Mouse (Mus musculus): ENCODE data around the gene Atp13a2. TPM values are rescaled to one million over a fixed set of nuclear protein-coding genes. Genes with fewer than 3 reads are reported as not detected.

Gene Atp13a2
- polyA plus RNA-seq, 2 experiments = 43.7 to 74.6 TPM

GRCm38 (mm10) chr4:141010941-141011429 is 24.3 kb downstream of the Atp13a2 start:
- Histone ChIP-seq H3K4me2 (replicated peaks; ENCODE audit: low read depth, low read length, severe bottlenecking) (peak overlapping the region; percentile 88), H3K27ac (replicated peaks; ENCODE audit: low read depth, low read length) (peak overlapping the region; percentile 94), H3K27me3 (ENCODE audit: control insufficient read depth, insufficient read depth, low read length) (no peaks in the 10 kb centered on the region), H3K4me3 (replicated peaks; ENCODE audit: low read length) (peak overlapping the region; percentile 75), H3K36me3 (ENCODE audit: control insufficient read depth, insufficient read depth, low read length) (peaks cover 49% of the 10 kb centered on the region), H3K4me1 (ENCODE audit: control insufficient read depth, insufficient read depth, low read length) (peaks cover 18% of the 10 kb centered on the region), H3K9me3 (ENCODE audit: control insufficient read depth, low read length) (no peaks in the 10 kb centered on the region), H3K9ac (ENCODE audit: low read depth, low read length, severe bottlenecking) (peak overlapping the region; percentile 92)
- TF ChIP-seq POLR2A (IDR thresholded peaks at IDR 0.05; ENCODE audit: borderline replicate concordance, extremely low read depth, insufficient read depth, insufficient read length) = no peak
- ATAC-seq (ENCODE audit: low FRiP score, low read depth) (peak; percentile 41; the same call in 1 of the 2 replicates), DNase-seq (ENCODE audit: low spot score) (peak; percentile 69)
- 4% methylated on average over 16 of the region's 17 CpGs for WGBS

DNA sequence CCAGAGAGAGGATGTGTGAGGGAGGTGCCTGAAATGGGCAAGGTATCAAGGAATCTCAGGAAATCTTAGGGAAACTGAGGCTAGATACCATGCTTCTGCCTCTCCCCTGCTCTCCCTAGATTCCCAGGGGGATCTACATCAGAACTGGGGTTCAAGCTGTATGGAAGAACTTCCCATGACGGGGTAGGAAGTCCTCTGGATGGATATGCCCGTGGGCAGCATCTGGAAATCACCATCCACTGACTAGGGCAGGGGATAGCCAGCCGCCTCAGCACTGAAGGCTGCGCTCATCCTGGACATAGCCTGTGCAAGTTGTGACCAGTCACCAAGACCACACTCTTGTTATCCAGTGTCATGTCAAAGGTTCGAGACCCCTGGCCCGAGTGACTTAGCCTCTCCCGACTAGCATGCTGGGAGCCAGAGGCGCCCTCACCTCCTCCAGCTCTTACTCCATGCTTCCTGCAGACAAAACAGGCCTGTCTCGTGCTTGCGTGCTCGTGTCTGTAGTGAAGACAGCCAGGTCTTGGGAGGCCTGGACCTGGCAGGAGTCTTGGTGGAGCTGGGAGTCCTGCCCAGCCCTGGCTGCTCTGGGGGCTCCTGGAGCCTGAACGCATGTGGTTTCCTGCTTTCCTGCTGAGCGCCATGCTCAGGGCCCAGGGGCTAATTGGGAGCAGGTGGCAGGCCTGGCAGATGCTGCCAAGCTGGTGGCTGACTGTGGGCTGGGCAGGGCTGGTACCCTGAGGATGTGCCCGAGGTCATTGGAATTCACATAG is 25.1 kb downstream of the Atp13a2 start:
- Histone ChIP-seq H3K4me1 (ENCODE audit: control insufficient read depth, insufficient read depth, low read length) (peaks cover 18% of the 10 kb centered on the region), H3K27ac (replicated peaks; ENCODE audit: low read depth, low read length) (peak overlapping the region; percentile 94), H3K9me3 (ENCODE audit: control insufficient read depth, low read length) (no peaks in the 10 kb centered on the region), H3K4me3 (replicated peaks; ENCODE audit: low read length) (peak overlapping the region; percentile 75), H3K4me2 (replicated peaks; ENCODE audit: low read depth, low read length, severe bottlenecking) (peak overlapping the region; percentile 88), H3K9ac (ENCODE audit: low read depth, low read length, severe bottlenecking) (peak overlapping the region; percentile 92), H3K36me3 (ENCODE audit: control insufficient read depth, insufficient read depth, low read length) (peaks cover 46% of the 10 kb centered on the region), H3K27me3 (ENCODE audit: control insufficient read depth, insufficient read depth, low read length) (no peaks in the 10 kb centered on the region)
- no peak for TF ChIP-seq POLR2A (IDR thresholded peaks at IDR 0.05; ENCODE audit: borderline replicate concordance, extremely low read depth, insufficient read depth, insufficient read length)
- 23% methylated on average over 14 of the region's 14 CpGs for WGBS
- DNase-seq (ENCODE audit: low spot score) = peak; percentile 45
- peak; percentile 19; the same call in 1 of the 2 replicates for ATAC-seq (ENCODE audit: low FRiP score, low read depth)

GRCm38 (mm10) chr4:141012558-141012957 is 25.9 kb downstream of the Atp13a2 start:
- Histone ChIP-seq H3K27ac (replicated peaks; ENCODE audit: low read depth, low read length) (peak overlapping the region; percentile 94), H3K9me3 (ENCODE audit: control insufficient read depth, low read length) (no peaks in the 10 kb centered on the region), H3K4me2 (replicated peaks; ENCODE audit: low read depth, low read length, severe bottlenecking) (peak overlapping the region; percentile 88), H3K36me3 (ENCODE audit: control insufficient read depth, insufficient read depth, low read length) (peaks cover 46% of the 10 kb centered on the region), H3K9ac (ENCODE audit: low read depth, low read length, severe bottlenecking) (no peak overlapping the region), H3K4me3 (replicated peaks; ENCODE audit: low read length) (peak overlapping the region; percentile 75), H3K27me3 (ENCODE audit: control insufficient read depth, insufficient read depth, low read length) (no peaks in the 10 kb centered on the region), H3K4me1 (ENCODE audit: control insufficient read depth, insufficient read depth, low read length) (peaks cover 18% of the 10 kb centered on the region)
- DNase-seq (ENCODE audit: low spot score) = no peak
- no peak for ATAC-seq (ENCODE audit: low FRiP score, low read depth)
- no peak for TF ChIP-seq POLR2A (IDR thresholded peaks at IDR 0.05; ENCODE audit: borderline replicate concordance, extremely low read depth, insufficient read depth, insufficient read length)
- 61% methylated on average over 10 of the region's 10 CpGs for WGBS

DNA sequence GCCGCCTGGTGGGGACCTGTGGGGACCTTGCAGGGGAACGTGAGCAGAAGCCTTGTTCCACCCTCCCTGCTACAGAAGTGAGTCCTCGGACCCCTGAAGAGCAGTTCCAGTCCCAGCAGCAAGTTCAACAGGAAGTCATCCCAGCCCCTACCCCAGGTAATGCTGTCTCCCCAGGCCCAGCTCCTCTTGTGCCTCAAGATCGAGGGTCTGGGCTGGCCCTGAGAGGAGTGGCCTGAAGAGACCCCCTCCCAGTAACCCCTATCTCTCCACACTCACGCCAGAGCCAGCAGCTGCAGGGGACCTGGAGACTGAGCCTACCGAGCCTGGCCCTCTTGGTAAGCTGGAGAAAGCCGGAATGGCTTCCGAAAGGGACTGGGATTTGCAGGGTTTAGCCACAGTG is 27.4 kb downstream of the Atp13a2 start:
- no peaks in the 10 kb centered on the region for H3K9me3 ChIP-seq (ENCODE audit: control insufficient read depth, low read length)
- DNase-seq (ENCODE audit: low spot score) (no peak), ATAC-seq (ENCODE audit: low FRiP score, low read depth) (no peak)
- no peak overlapping the region for H3K9ac ChIP-seq (ENCODE audit: low read depth, low read length, severe bottlenecking)
- no peak for TF ChIP-seq POLR2A (IDR thresholded peaks at IDR 0.05; ENCODE audit: borderline replicate concordance, extremely low read depth, insufficient read depth, insufficient read length)
- no peak overlapping the region for H3K27ac ChIP-seq (replicated peaks; ENCODE audit: low read depth, low read length)
- H3K4me3 ChIP-seq (replicated peaks; ENCODE audit: low read length) = no peak overlapping the region
- H3K4me1 ChIP-seq (ENCODE audit: control insufficient read depth, insufficient read depth, low read length) = peaks cover 18% of the 10 kb centered on the region
- H3K27me3 ChIP-seq (ENCODE audit: control insufficient read depth, insufficient read depth, low read length) = no peaks in the 10 kb centered on the region
- no peak overlapping the region for H3K4me2 ChIP-seq (replicated peaks; ENCODE audit: low read depth, low read length, severe bottlenecking)
- WGBS = 72% methylated on average over 8 of the region's 8 CpGs
- H3K36me3 ChIP-seq (ENCODE audit: control insufficient read depth, insufficient read depth, low read length) = peaks cover 48% of the 10 kb centered on the region

DNA sequence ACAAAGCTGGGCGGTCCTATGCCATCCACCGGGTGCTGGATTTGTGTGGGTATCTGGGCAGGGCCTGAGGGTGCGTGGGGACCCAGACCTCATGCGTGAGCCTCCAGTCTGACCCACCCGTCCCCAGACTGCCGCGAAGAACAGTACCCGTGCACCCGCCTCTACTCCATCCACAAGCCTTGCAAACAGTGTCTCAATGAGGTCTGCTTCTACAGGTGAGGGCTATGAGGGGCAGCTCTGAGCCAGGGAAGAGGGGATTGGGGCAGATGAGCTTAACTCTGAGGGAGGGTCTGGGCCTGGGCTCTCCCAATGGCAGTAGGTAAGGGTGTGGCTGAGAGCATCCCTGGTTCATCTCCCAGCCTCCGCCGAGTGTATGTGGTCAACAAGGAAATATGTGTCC is 28.2 kb downstream of the Atp13a2 start:
- no peak for DNase-seq (ENCODE audit: low spot score)
- ATAC-seq (ENCODE audit: low FRiP score, low read depth) = no peak
- no peaks in the 10 kb centered on the region for H3K9me3 ChIP-seq (ENCODE audit: control insufficient read depth, low read length)
- WGBS = 96% methylated on average over 11 of the region's 11 CpGs
- H3K4me2 ChIP-seq (replicated peaks; ENCODE audit: low read depth, low read length, severe bottlenecking) = no peak overlapping the region
- no peak for TF ChIP-seq POLR2A (IDR thresholded peaks at IDR 0.05; ENCODE audit: borderline replicate concordance, extremely low read depth, insufficient read depth, insufficient read length)
- no peaks in the 10 kb centered on the region for H3K27me3 ChIP-seq (ENCODE audit: control insufficient read depth, insufficient read depth, low read length)
- no peak overlapping the region for H3K27ac ChIP-seq (replicated peaks; ENCODE audit: low read depth, low read length)
- peaks cover 23% of the 10 kb centered on the region for H3K4me1 ChIP-seq (ENCODE audit: control insufficient read depth, insufficient read depth, low read length)
- H3K36me3 ChIP-seq (ENCODE audit: control insufficient read depth, insufficient read depth, low read length) = peaks cover 49% of the 10 kb centered on the region
- H3K9ac ChIP-seq (ENCODE audit: low read depth, low read length, severe bottlenecking) = no peak overlapping the region; the same call in 1 of the 2 replicates
- H3K4me3 ChIP-seq (replicated peaks; ENCODE audit: low read length) = no peak overlapping the region

Data from limb, embryonic 14.5 days (tissue).